Mouse (Mus musculus): ENCODE data around the gene Nr2c2ap. TPM values are rescaled to one million over a fixed set of nuclear protein-coding genes. Genes with fewer than 3 reads are reported as not detected.
A peak's percentile ranks its signal among the peaks of the same experiment; 100 is the strongest.

The Nr2c2ap gene
- polyA plus RNA-seq, 1 experiment: 20.4 TPM

GRCm38 (mm10) chr8:70160015-70160414, 28.9 kb downstream of the Nr2c2ap start:
- DNase-seq (ENCODE audit: low read depth): no peak

GRCm38 (mm10) chr8:70163316-70163715, 32.2 kb downstream of the Nr2c2ap start:
- DNase-seq (ENCODE audit: low read depth): no peak

GRCm38 (mm10) chr8:70166504-70167110, 35.5 kb downstream of the Nr2c2ap start:
- no peak for DNase-seq (ENCODE audit: low read depth)

GRCm38 (mm10) chr8:70170116-70170515, 39.0 kb downstream of the Nr2c2ap start:
- DNase-seq (ENCODE audit: low read depth): no peak

GRCm38 (mm10) chr8:70170748-70171147, 39.6 kb downstream of the Nr2c2ap start:
- DNase-seq (ENCODE audit: low read depth): no peak

GRCm38 (mm10) chr8:70171240-70171639, 40.1 kb downstream of the Nr2c2ap start:
- no peak for DNase-seq (ENCODE audit: low read depth)

- peak; percentile 76 for DNase-seq (ENCODE audit: low read depth)
Measured at GRCm38 (mm10) chr8:70172043-70172681, 41.0 kb downstream of the Nr2c2ap start, which contains the start of gene Tmem161a. Tmem161a (plus strand) TSS chr8:70172356.

GRCm38 (mm10) chr8:70173320-70173719, 42.2 kb downstream of the Nr2c2ap start:
- DNase-seq (ENCODE audit: low read depth): no peak

GRCm38 (mm10) chr8:70174079-70174478, 42.9 kb downstream of the Nr2c2ap start:
- no peak for DNase-seq (ENCODE audit: low read depth)

- DNase-seq (ENCODE audit: low read depth): no peak
Measured at GRCm38 (mm10) chr8:70178231-70178630, 47.1 kb downstream of the Nr2c2ap start.

- DNase-seq (ENCODE audit: low read depth): no peak
Measured at GRCm38 (mm10) chr8:70179082-70179481, 47.9 kb downstream of the Nr2c2ap start.

GRCm38 (mm10) chr8:70181212-70181902, 50.2 kb downstream of the Nr2c2ap start:
- DNase-seq (ENCODE audit: low read depth): no peak

- no peak for DNase-seq (ENCODE audit: low read depth)
Measured at GRCm38 (mm10) chr8:70181903-70182252, 50.7 kb downstream of the Nr2c2ap start.

- no peak for DNase-seq (ENCODE audit: low read depth)
Measured at GRCm38 (mm10) chr8:70183194-70183593, 52.1 kb downstream of the Nr2c2ap start.

Other genes with a start within 250 kb of the Nr2c2ap start
- gene Cilp2, start 243.6 kb upstream of the Nr2c2ap start, polyA plus RNA-seq (2012; rRNA removed): 1.0 and 1.1 TPM in 2 replicates
- 10.3 and 13.0 TPM in 2 replicates for gene Tssk6, start 229.1 kb upstream of the Nr2c2ap start, polyA plus RNA-seq (2012; rRNA removed)
- gene Ndufa13, start 228.8 kb upstream of the Nr2c2ap start, polyA plus RNA-seq (2012; rRNA removed): 106 and 123 TPM in 2 replicates
- 3.7 and 4.8 TPM in 2 replicates for gene Yjefn3, start 228.6 kb upstream of the Nr2c2ap start, polyA plus RNA-seq (2012; rRNA removed)
- gene Gatad2a, start 134.9 kb upstream of the Nr2c2ap start, polyA plus RNA-seq (2012; rRNA removed): 51.1 and 68.3 TPM in 2 replicates
- gene Mau2, start 88.6 kb upstream of the Nr2c2ap start, polyA plus RNA-seq (2012; rRNA removed): 64.8 and 71.9 TPM in 2 replicates
- 11.2 and 11.8 TPM in 2 replicates for gene Sugp1, start 88.5 kb upstream of the Nr2c2ap start, polyA plus RNA-seq (2012; rRNA removed)
- gene Tm6sf2, start 58.4 kb upstream of the Nr2c2ap start, polyA plus RNA-seq (2012; rRNA removed): 1.1 and 2.1 TPM in 2 replicates
- 0.09 and 0.14 TPM in 2 replicates for gene Hapln4, start 47.9 kb upstream of the Nr2c2ap start, polyA plus RNA-seq (2012; rRNA removed)
- gene Ncan, start 10.5 kb upstream of the Nr2c2ap start, polyA plus RNA-seq (2012; rRNA removed): 0.32 and 1.6 TPM in 2 replicates
- gene Rfxank, start 7.8 kb downstream of the Nr2c2ap start, polyA plus RNA-seq (2012; rRNA removed): 23.4 and 23.8 TPM in 2 replicates
- 80.1 and 103 TPM in 2 replicates for gene Borcs8, start 8.2 kb downstream of the Nr2c2ap start, polyA plus RNA-seq (2012; rRNA removed)
- 0.08 and 0.36 TPM in 2 replicates for gene Mef2b, start 8.4 kb downstream of the Nr2c2ap start, polyA plus RNA-seq (2012; rRNA removed)
- gene Tmem161a, start 41.0 kb downstream of the Nr2c2ap start, polyA plus RNA-seq (2012; rRNA removed): 73.5 and 96.4 TPM in 2 replicates
- 33.9 and 43.1 TPM in 2 replicates for gene Slc25a42, start 81.0 kb downstream of the Nr2c2ap start, polyA plus RNA-seq (2012; rRNA removed)
- gene Sugp2, start 102.9 kb downstream of the Nr2c2ap start, polyA plus RNA-seq (2012; rRNA removed): 31.4 and 42.5 TPM in 2 replicates
- 12.0 and 14.1 TPM in 2 replicates for gene Armc6, start 103.1 kb downstream of the Nr2c2ap start, polyA plus RNA-seq (2012; rRNA removed)
- 55.2 and 64.2 TPM in 2 replicates for gene Homer3, start 151.5 kb downstream of the Nr2c2ap start, polyA plus RNA-seq (2012; rRNA removed)
- 54.0 and 54.2 TPM in 2 replicates for gene Ddx49, start 171.2 kb downstream of the Nr2c2ap start, polyA plus RNA-seq (2012; rRNA removed)
- gene Cope, start 171.2 kb downstream of the Nr2c2ap start, polyA plus RNA-seq (2012; rRNA removed): 491 and 497 TPM in 2 replicates
- 0.86 and 1.9 TPM in 2 replicates for gene Cers1, start 184.4 kb downstream of the Nr2c2ap start, polyA plus RNA-seq (2012; rRNA removed)
- gene Gdf1, start 198.5 kb downstream of the Nr2c2ap start, polyA plus RNA-seq (2012; rRNA removed): 0.43 TPM in 1 of 2 replicates, not detected in the other
- 20.1 and 34.5 TPM in 2 replicates for gene Upf1, start 221.9 kb downstream of the Nr2c2ap start, polyA plus RNA-seq (2012; rRNA removed)
- gene Comp, start 242.2 kb downstream of the Nr2c2ap start, polyA plus RNA-seq (2012; rRNA removed): 1.7 and 4.6 TPM in 2 replicates